Mouse (Mus musculus) ES-Bruce4 (cell line): ENCODE results near the gene Tmem184b.

Source experiments
- CTCF ChIP-seq: IDR thresholded peaks from one replicate; pipeline ENCODE4 v1.8.1; 2011; ENCODE audit warnings: low read depth, low read length
- EP300 ChIP-seq: IDR thresholded peaks from 2 replicates; pipeline ENCODE4 v1.6.1; 2011; ENCODE audit warnings: low read depth, low read length; ENCODE audit not compliant: insufficient read depth
- POLR2A ChIP-seq: IDR thresholded peaks from one replicate; pipeline ENCODE4 v1.8.1; 2011; ENCODE audit warnings: low read length; ENCODE audit not compliant: insufficient read depth

GRCm38 (mm10) chr15:79440223-79440622 lies 36.9 kb upstream of the Tmem184b start:
- TF ChIP-seq CTCF = no peak
- TF ChIP-seq POLR2A = no peak
- no peak for TF ChIP-seq EP300
